Mouse (Mus musculus) brain, embryonic 14.5 days (tissue): Measurements from ENCODE around the gene Pla2g6.

Source experiments
- CTCF ChIP-seq: fragments of 200-500 bp; IDR thresholded peaks from 2 replicates; pipeline ENCODE4 v1.5.1; 2012; ENCODE audit warnings: inconsistent platforms, mild to moderate bottlenecking, moderate library complexity, borderline replicate concordance; ENCODE audit not compliant: insufficient read depth, insufficient read length; ENCODE audit errors: extremely low read depth
- POLR2A ChIP-seq: fragments of 200-500 bp; IDR thresholded peaks from 2 replicates; pipeline ENCODE4 v1.6.1; 2012; ENCODE audit warnings: mild to moderate bottlenecking, inconsistent platforms, borderline replicate concordance; ENCODE audit not compliant: poor library complexity, insufficient read depth, insufficient read length, severe bottlenecking; ENCODE audit errors: extremely low read depth

- TF ChIP-seq POLR2A (no peak), CTCF (no peak)
Measured at GRCm38 (mm10) chr15:79286141-79286540, 42.0 kb downstream of the Pla2g6 start.
